Mouse (Mus musculus) C2C12 (cell line): ENCODE results near the gene Clec4e. TPM values are rescaled to one million over a fixed set of nuclear protein-coding genes. Genes with fewer than 3 reads are reported as not detected.
"Not testable (repeated sequence)": the region's sequence is repeated elsewhere in the genome, so short reads cannot be mapped to it uniquely, and the experiment has no call there.

ENCODE experiments used
- H3K27me3 ChIP-seq: one replicate; pipeline ENCODE4 v1.6.1; 2011; ENCODE audit not compliant: control insufficient read depth, insufficient read depth, insufficient read length
- H3K36me3 ChIP-seq: one replicate; pipeline ENCODE4 v1.6.1; 2011; ENCODE audit not compliant: control insufficient read depth, insufficient read depth
- H3K4me3 ChIP-seq: one replicate; pipeline ENCODE4 v1.5.1; 2011; ENCODE audit warnings: mild to moderate bottlenecking, control low read depth; ENCODE audit not compliant: poor library complexity, insufficient read depth, severe bottlenecking
- H3K79me2 ChIP-seq: one replicate; pipeline ENCODE4 v1.6.1; 2011; ENCODE audit not compliant: control insufficient read depth, insufficient read depth
- H3K79me3 ChIP-seq: one replicate; pipeline ENCODE4 v1.6.1; 2011; ENCODE audit warnings: low read depth, control low read depth
- H3ac ChIP-seq: one replicate; pipeline ENCODE3; 2011; ENCODE audit warnings: low read depth; ENCODE audit not compliant: control insufficient read depth, insufficient read length
- CEBPB ChIP-seq: IDR thresholded peaks from one replicate; pipeline ENCODE4 v1.6.1; 2011; ENCODE audit warnings: low read depth, mild to moderate bottlenecking, control low read depth, moderate library complexity
- CTCF ChIP-seq: IDR thresholded peaks from one replicate; pipeline ENCODE4 v1.5.1; 2011; ENCODE audit not compliant: control insufficient read depth, insufficient read depth, insufficient read length
- FOSL1 ChIP-seq: IDR thresholded peaks from one replicate; pipeline ENCODE4 v1.8.0; 2011; ENCODE audit warnings: mild to moderate bottlenecking, low read length; ENCODE audit not compliant: poor library complexity, insufficient read depth, severe bottlenecking
- MAX ChIP-seq: IDR thresholded peaks from one replicate; pipeline ENCODE4 v1.6.1; 2011; ENCODE audit warnings: mild to moderate bottlenecking, control low read depth
- MYOD1 ChIP-seq: IDR thresholded peaks from one replicate; pipeline ENCODE4 v1.6.1; 2011; ENCODE audit warnings: low read depth; ENCODE audit not compliant: control insufficient read depth, insufficient read length
- MYOG ChIP-seq: IDR thresholded peaks from one replicate; pipeline ENCODE4 v1.6.1; 2011; ENCODE audit not compliant: control insufficient read depth, insufficient read length; ENCODE audit errors: extremely low read depth
- USF1 ChIP-seq: IDR thresholded peaks from one replicate; pipeline ENCODE4 v1.6.1; 2011; ENCODE audit warnings: low read depth, mild to moderate bottlenecking, control low read depth, moderate library complexity
- polyA plus RNA-seq: library from polyadenylated mRNA; unstranded; fragments of >200 nt; fragmentation: generic; extraction: Trizol; gene quantifications from one replicate; pipeline ENCODE4 v1.2.1, GENCODE M21; 2012; ENCODE audit warnings: missing spikeins

Gene Clec4e
- polyA plus RNA-seq, 1 experiment: not detected

GRCm38 (mm10) chr6:123261555-123262161 lies 28.0 kb downstream of the Clec4e start, which contains the start of gene Clec4d:
Clec4d (plus strand) TSS chr6:123262111.
- Histone ChIP-seq H3K4me3 (no peak within 1 kb of the TSS), H3ac (no peak within 1 kb of the TSS), H3K36me3 (no peaks in the 10 kb centered on the region), H3K27me3 (no peaks in the 10 kb centered on the region), H3K79me3 (no peaks in the 10 kb centered on the region), H3K79me2 (no peaks in the 10 kb centered on the region)
- TF ChIP-seq MAX: no peak
- TF ChIP-seq MYOG: no peak
- no peak for TF ChIP-seq USF1
- TF ChIP-seq CEBPB: no peak
- no peak for TF ChIP-seq CTCF
- no peak for TF ChIP-seq MYOD1
- no peak for TF ChIP-seq FOSL1

- Histone ChIP-seq H3ac (no peak overlapping the region), H3K79me3 (no peaks in the 10 kb centered on the region), H3K36me3 (no peaks in the 10 kb centered on the region), H3K27me3 (no peaks in the 10 kb centered on the region), H3K79me2 (no peaks in the 10 kb centered on the region), H3K4me3 (no peak overlapping the region)
- no peak for TF ChIP-seq MYOG
- TF ChIP-seq MYOD1: no peak
- no peak for TF ChIP-seq USF1
- no peak for TF ChIP-seq CEBPB
- TF ChIP-seq FOSL1: no peak
- TF ChIP-seq CTCF: no peak
- TF ChIP-seq MAX: no peak
Observed at GRCm38 (mm10) chr6:123260868-123261267, 28.8 kb downstream of the Clec4e start.

GRCm38 (mm10) chr6:123259889-123260603 lies 29.6 kb downstream of the Clec4e start:
- H3K79me2 ChIP-seq: no peaks in the 10 kb centered on the region

GRCm38 (mm10) chr6:123258946-123259345 lies 30.7 kb downstream of the Clec4e start:
- no peaks in the 10 kb centered on the region for H3K79me2 ChIP-seq
- no peak overlapping the region for H3K4me3 ChIP-seq
- no peak overlapping the region for H3ac ChIP-seq
- no peak for TF ChIP-seq MYOG
- TF ChIP-seq CTCF: no peak
- TF ChIP-seq USF1: no peak
- no peak for TF ChIP-seq MAX
- TF ChIP-seq FOSL1: no peak
- TF ChIP-seq CEBPB: no peak
- no peak for TF ChIP-seq MYOD1
- no peaks in the 10 kb centered on the region for H3K27me3 ChIP-seq
- no peaks in the 10 kb centered on the region for H3K36me3 ChIP-seq
- no peaks in the 10 kb centered on the region for H3K79me3 ChIP-seq

More at GRCm38 (mm10) chr6:123259889-123260603, 29.6 kb downstream of the Clec4e start:
- H3K27me3 ChIP-seq: no peaks in the 10 kb centered on the region
- no peak overlapping the region for H3ac ChIP-seq
- no peak overlapping the region for H3K4me3 ChIP-seq
- H3K36me3 ChIP-seq: no peaks in the 10 kb centered on the region
- H3K79me3 ChIP-seq: no peaks in the 10 kb centered on the region
- TF ChIP-seq USF1: no peak
- no peak for TF ChIP-seq MYOG
- TF ChIP-seq FOSL1: no peak
- no peak for TF ChIP-seq MYOD1
- TF ChIP-seq MAX: no peak
- TF ChIP-seq CTCF: no peak
- TF ChIP-seq CEBPB: no peak

- Histone ChIP-seq H3K79me2 (no peaks in the 10 kb centered on the region), H3K79me3 (no peaks in the 10 kb centered on the region), H3K36me3 (no peaks in the 10 kb centered on the region), H3K4me3 (no peak overlapping the region), H3K27me3 (no peaks in the 10 kb centered on the region), H3ac (no peak overlapping the region)
- TF ChIP-seq FOSL1: no peak
- TF ChIP-seq USF1: no peak
- TF ChIP-seq MYOG: no peak
- TF ChIP-seq CEBPB: no peak
- TF ChIP-seq MYOD1: no peak
- no peak for TF ChIP-seq MAX
- TF ChIP-seq CTCF: no peak
Observed at GRCm38 (mm10) chr6:123252735-123253134, 36.9 kb downstream of the Clec4e start.

GRCm38 (mm10) chr6:123248862-123249261 lies 40.8 kb downstream of the Clec4e start:
- not testable (repeated sequence) for H3K79me2 ChIP-seq, H3K4me3 ChIP-seq, H3K27me3 ChIP-seq, H3ac ChIP-seq, H3K79me3 ChIP-seq, H3K36me3 ChIP-seq
